In the genomic region with DNA sequence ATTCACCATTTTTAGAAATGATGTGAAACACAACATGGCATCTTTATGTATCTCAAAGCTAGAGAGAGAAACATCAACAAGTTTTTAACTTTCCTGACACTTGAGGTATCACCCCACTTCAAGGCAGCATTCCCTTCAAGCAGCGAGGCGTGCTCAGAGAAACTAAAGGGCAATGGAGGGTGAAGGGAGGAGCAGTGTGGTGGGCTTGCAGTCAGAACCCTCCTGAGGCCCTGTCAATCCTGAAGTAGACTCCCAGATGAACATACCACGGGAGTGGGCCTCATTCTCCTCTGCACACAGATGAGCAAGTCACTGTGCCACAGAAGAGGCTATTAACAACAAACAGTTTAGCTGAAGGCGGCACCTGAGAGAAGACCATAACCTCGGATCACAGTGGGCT, we compare ENCODE assay signal across 22 mouse cellular contexts.
DNase-seq lines count a peak whose midpoint lies in the region; ATAC-seq lines count a peak whose summit lies in the region.
"Had no signal": no experiment of that assay in that cellular context is flagged by ENCODE, and none has a peak within 500 bp of the region (broad histone marks: within the 10 kb centered on the region; RNA-seq: fewer than 3 reads in every experiment).

No protein-coding gene starts in this region.

- peak; percentile 89 for ATAC-seq in kidney, embryonic 14.5 days (ENCODE audit: low FRiP score, low TSS enrichment)
- peak; percentile 90 for ATAC-seq in kidney, embryonic 16.5 days (ENCODE audit: low FRiP score, low TSS enrichment)
- ATAC-seq: forebrain, embryonic 14.5 days had no signal

- 33% methylated on average over 5 of the region's 5 CpGs for WGBS in kidney, embryonic 14.5 days
- 40% methylated on average over 5 of the region's 5 CpGs for WGBS in kidney, embryonic 16.5 days

- H3K27ac ChIP-seq in kidney, embryonic 14.5 days (ENCODE audit: low read depth, low read length) = no peak overlapping the region
- no peak overlapping the region for H3K27ac ChIP-seq in kidney, embryonic 16.5 days (ENCODE audit: low read length)
- H3K27ac ChIP-seq: embryonic facial prominence, embryonic 13.5 days; embryonic facial prominence, embryonic 15.5 days; forebrain, embryonic 10.5 days; forebrain, embryonic 12.5 days had no signal

- no peak for DNase-seq in kidney, adult 8-10 months
- no peak for DNase-seq in kidney, postnatal 25 days
- DNase-seq in kidney, postnatal 4 days = peak; percentile 9 to 11
- DNase-seq in kidney, postnatal 14 days = no peak
- DNase-seq: adrenal gland, adult 2 months; adrenal gland, postnatal 10 days; adrenal gland, postnatal 25 days; cerebellum, adult 11 months; cerebellum, adult 18-20 months; cerebellum, adult 8-10 months; cerebellum, adult 9-11 months; cerebellum, postnatal 14 days; cerebellum, postnatal 36 days; embryo, embryonic 11 days had no signal

- no peak overlapping the region for H3K4me2 ChIP-seq in kidney, embryonic 14.5 days (replicated peaks; ENCODE audit: low read depth, low read length)
- no peak overlapping the region for H3K4me2 ChIP-seq in kidney, embryonic 16.5 days (replicated peaks; ENCODE audit: low read depth, low read length)
- H3K4me2 ChIP-seq: embryonic facial prominence, embryonic 13.5 days; embryonic facial prominence, embryonic 15.5 days; forebrain, embryonic 12.5 days had no signal

- H3K4me3 ChIP-seq in kidney, embryonic 14.5 days (ENCODE audit: low read length) = no peak overlapping the region
- H3K4me3 ChIP-seq in kidney, embryonic 16.5 days (ENCODE audit: low read length) = no peak overlapping the region
- H3K4me3 ChIP-seq: embryonic facial prominence, embryonic 13.5 days; embryonic facial prominence, embryonic 15.5 days; erythroblast, embryonic 14.5 days; forebrain, embryonic 10.5 days; forebrain, embryonic 12.5 days had no signal

- H3K9ac ChIP-seq in kidney, embryonic 14.5 days (ENCODE audit: low read depth, low read length) = no peak overlapping the region
- no peak overlapping the region for H3K9ac ChIP-seq in kidney, embryonic 16.5 days (replicated peaks; ENCODE audit: low read length)
- H3K9ac ChIP-seq: embryonic facial prominence, embryonic 13.5 days; embryonic facial prominence, embryonic 15.5 days; forebrain, embryonic 12.5 days had no signal

- H3K9me3 ChIP-seq in kidney, embryonic 14.5 days (ENCODE audit: control insufficient read depth, low read length) = no peaks in the 10 kb centered on the region
- H3K9me3 ChIP-seq in kidney, embryonic 16.5 days (ENCODE audit: low read length) = no peaks in the 10 kb centered on the region
- H3K9me3 ChIP-seq: embryonic facial prominence, embryonic 13.5 days; embryonic facial prominence, embryonic 15.5 days; forebrain, embryonic 10.5 days; forebrain, embryonic 12.5 days had no signal

- no peaks in the 10 kb centered on the region for H3K27me3 ChIP-seq in kidney, embryonic 14.5 days (ENCODE audit: control insufficient read depth, insufficient read depth, low read length)
- H3K27me3 ChIP-seq in kidney, embryonic 16.5 days (ENCODE audit: insufficient read depth, low read length) = no peaks in the 10 kb centered on the region
- H3K27me3 ChIP-seq: embryonic facial prominence, embryonic 13.5 days; embryonic facial prominence, embryonic 15.5 days; forebrain, embryonic 12.5 days had no signal

- no peaks in the 10 kb centered on the region for H3K4me1 ChIP-seq in kidney, embryonic 14.5 days (ENCODE audit: control insufficient read depth, insufficient read depth, low read length)
- peaks cover 7% of the 10 kb centered on the region; the same call in 1 of the 2 replicates for H3K4me1 ChIP-seq in kidney, embryonic 16.5 days (ENCODE audit: insufficient read depth, low read length)
- H3K4me1 ChIP-seq: embryonic facial prominence, embryonic 13.5 days; embryonic facial prominence, embryonic 15.5 days; forebrain, embryonic 10.5 days; forebrain, embryonic 12.5 days had no signal

- no peaks in the 10 kb centered on the region for H3K36me3 ChIP-seq in kidney, embryonic 14.5 days (ENCODE audit: control insufficient read depth, insufficient read depth, low read length)
- H3K36me3 ChIP-seq in kidney, embryonic 16.5 days (ENCODE audit: insufficient read depth, low read length) = no peaks in the 10 kb centered on the region
- H3K36me3 ChIP-seq: embryonic facial prominence, embryonic 13.5 days; embryonic facial prominence, embryonic 15.5 days; forebrain, embryonic 10.5 days; forebrain, embryonic 12.5 days had no signal

Comparison
In these comparisons a context has a peak if more than half of its experiments do, and no peak if none do; other contexts are left out.
1. DNase-seq: peak in kidney, postnatal 4 days (2 of 2); none in kidney, adult 8-10 months (0 of 2), kidney, postnatal 25 days (0 of 2) and kidney, postnatal 14 days (single experiment).